Mouse (Mus musculus) erythroblast, embryonic 14.5 days (primary cell): ENCODE results near the gene Zbtb34.

Source experiments
- GATA1 ChIP-seq: IDR thresholded peaks from 2 replicates; pipeline ENCODE4 v1.6.1; 2012; ENCODE audit warnings: low read length, inconsistent platforms, mixed read lengths
- TAL1 ChIP-seq: IDR thresholded peaks from 3 replicates; pipeline ENCODE4 v1.6.1; 2012; ENCODE audit warnings: low read length, inconsistent platforms, mixed read lengths

- TF ChIP-seq TAL1 (no peak), GATA1 (no peak)
Observed at GRCm38 (mm10) chr2:33454816-33455215, 23.7 kb upstream of the Zbtb34 start.
